Mouse (Mus musculus) cortical plate, adult 2 months (tissue): ENCODE data around the gene Foxr1.

ENCODE experiments used
- CTCF ChIP-seq: fragments of 200-500 bp; IDR thresholded peaks from 2 replicates; pipeline ENCODE4 v1.5.1; 2011; ENCODE audit warnings: mild to moderate bottlenecking, control low read depth, low read length; ENCODE audit not compliant: insufficient read depth; ENCODE audit errors: extremely low read depth
- POLR2A ChIP-seq: fragments of 200-500 bp; IDR thresholded peaks from 2 replicates; pipeline ENCODE4 v1.6.1; 2011; ENCODE audit warnings: mild to moderate bottlenecking, low read length, control low read depth; ENCODE audit not compliant: insufficient read depth; ENCODE audit errors: extremely low read depth

DNA sequence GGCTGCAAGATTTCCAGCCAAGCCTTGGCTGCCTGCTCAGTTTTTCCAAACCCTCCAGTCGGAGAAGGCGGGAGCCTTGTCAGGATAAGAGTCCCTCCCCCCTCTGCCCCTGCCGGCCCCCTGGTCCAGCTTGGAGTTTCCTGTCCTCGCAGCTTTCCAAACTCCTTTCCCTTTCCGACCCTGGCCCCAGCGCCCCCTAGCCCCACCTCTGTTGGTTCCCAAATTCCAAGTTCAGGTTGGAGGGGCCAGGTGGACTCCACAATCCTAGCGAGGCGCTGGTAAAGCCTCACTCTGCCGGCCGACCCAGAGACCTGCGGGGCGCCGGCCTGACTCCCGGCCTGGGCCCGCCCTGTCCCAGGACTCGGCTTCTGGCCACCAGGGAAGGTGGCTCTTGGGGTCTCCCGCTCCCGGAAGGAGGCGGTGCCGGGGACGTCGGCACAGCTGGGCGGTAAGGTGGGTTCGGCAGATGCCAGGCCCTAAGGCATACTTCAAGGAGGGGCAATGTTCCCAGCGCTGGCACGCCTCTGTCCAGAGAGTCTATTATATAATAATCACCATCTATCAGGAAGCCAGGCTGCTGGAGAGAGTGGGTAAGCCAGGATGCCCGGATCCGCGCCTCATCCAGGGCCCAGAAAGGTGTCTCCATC lies 38.1 kb upstream of the Foxr1 start:
- TF ChIP-seq POLR2A, result no peak
- TF ChIP-seq CTCF, result no peak
